Mouse (Mus musculus) R1 (cell line): ENCODE measurements around the gene Gm17428.
"Not testable (repeated sequence)": the region's sequence is repeated elsewhere in the genome, so short reads cannot be mapped to it uniquely, and the experiment has no call there.

Experiments used
- DNase-seq: peaks from one replicate; pipeline ENCODE4 v3.0.0-alpha.2; 2018; ENCODE audit warnings: low read depth, low spot score

Gene Gm17428

DNA sequence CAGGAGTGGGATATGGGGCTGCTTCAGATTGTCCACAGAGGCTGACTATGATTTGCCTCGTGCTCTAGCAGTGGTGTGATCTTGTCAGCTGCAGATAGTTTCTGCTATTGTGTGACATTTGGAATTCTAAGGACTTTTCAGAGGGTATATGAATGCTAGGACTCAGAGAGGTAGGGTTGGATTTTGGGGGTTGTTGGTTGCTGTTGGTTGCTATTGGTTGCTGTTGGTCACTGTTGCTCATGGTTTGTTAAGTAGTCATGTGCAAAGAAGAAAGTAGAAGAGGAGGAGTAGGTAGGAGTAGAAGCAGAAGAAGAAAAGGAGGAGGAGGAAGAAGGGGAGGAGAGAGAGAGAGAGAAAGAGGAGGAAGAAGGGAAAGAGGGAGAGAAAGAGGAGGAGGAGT lies at the start of gene Gm17428:
Gm17428 (plus strand) TSS at position 301 of the 400 bp plus-strand sequence.
- no peak for DNase-seq

DNA sequence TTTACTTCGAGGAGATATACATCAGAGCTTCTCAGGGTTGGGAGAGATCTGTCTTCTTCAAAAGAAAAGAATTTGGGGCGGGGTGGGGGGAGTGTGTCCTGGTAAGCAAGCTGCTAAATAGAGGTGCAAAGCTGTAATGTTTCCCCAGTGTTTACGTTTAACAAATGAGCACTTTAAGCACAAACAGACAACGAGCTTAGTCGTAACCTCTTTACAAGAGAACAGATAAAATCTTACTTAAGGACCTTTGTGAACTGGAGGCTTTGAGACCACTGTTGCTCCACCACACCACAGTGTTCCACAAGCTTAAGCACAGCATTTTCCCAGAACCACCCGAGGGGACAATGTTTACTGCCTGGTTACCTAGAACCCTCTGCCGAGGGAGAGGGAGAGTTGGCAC lies 49.4 kb upstream of the Gm17428 start:
- no peak for DNase-seq

DNA sequence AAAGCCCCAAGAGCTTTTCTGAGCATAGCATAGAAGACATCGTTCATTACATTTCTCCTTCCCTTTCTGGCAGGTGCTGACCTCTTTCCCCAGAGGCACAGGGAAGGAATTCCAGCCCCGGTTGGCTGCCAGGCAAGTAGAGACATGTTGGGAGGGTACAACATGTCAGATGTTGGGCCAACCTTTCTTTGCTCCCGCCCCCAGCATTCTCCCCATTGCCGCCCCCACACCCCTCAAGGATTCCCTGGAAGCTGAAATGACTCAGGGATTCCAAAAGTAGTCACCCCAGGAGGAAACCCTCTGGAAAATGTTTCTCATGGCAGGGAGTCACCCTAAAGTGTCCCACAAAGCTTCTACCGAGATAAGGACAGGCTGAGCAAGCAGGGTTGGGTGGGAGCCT lies 46.9 kb upstream of the Gm17428 start:
- peak; percentile 49 for DNase-seq

DNA sequence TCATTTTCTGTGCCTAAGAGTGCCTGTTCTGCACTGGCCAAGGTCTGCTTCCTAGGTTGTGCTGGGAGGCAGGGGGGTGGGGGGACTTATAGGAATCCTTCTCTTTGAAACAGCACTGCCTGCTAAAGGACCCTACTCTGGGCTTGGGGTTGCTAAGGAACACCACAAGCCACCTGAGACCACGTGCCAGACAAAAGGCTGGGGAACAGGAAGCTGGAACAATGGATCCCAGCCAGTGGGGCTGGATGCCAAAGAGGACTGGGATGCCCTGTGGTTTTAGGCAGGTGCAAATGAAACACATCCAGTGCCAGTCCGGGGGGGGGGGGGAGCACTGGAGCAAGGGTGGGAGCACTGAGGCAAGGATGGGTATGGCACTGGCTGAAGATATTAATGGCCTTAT lies 46.3 kb upstream of the Gm17428 start:
- peak; percentile 89 for DNase-seq

DNA sequence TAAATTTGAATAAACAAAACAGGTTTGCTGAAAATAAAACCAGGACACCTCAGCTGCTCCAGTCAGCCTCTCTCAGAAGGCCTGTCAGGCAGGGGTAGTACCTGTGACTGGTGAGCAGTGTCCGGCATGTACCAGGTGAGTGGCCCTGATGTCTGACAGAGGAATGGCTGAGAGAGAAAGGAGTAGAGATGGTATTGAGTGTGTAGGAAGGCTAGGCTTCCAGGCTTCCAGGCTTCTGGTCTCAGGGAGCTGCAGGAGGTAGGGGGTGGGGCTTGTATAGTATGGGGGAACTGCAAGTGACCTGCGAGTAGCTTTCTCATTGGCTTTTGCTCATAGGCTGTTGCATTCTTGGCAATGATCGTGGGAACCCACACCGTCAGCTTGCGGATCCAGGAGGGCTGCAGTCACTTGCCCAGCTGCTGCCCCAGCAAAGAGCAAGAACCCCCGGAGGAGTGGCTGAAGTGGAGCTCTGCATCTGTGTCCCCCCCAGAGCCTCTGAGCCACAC lies 44.0 kb upstream of the Gm17428 start, which contains the start of gene Il25:
Il25 (plus strand) TSS at position 51 of the 506 bp plus-strand sequence.
- DNase-seq: peak; percentile 49

DNA sequence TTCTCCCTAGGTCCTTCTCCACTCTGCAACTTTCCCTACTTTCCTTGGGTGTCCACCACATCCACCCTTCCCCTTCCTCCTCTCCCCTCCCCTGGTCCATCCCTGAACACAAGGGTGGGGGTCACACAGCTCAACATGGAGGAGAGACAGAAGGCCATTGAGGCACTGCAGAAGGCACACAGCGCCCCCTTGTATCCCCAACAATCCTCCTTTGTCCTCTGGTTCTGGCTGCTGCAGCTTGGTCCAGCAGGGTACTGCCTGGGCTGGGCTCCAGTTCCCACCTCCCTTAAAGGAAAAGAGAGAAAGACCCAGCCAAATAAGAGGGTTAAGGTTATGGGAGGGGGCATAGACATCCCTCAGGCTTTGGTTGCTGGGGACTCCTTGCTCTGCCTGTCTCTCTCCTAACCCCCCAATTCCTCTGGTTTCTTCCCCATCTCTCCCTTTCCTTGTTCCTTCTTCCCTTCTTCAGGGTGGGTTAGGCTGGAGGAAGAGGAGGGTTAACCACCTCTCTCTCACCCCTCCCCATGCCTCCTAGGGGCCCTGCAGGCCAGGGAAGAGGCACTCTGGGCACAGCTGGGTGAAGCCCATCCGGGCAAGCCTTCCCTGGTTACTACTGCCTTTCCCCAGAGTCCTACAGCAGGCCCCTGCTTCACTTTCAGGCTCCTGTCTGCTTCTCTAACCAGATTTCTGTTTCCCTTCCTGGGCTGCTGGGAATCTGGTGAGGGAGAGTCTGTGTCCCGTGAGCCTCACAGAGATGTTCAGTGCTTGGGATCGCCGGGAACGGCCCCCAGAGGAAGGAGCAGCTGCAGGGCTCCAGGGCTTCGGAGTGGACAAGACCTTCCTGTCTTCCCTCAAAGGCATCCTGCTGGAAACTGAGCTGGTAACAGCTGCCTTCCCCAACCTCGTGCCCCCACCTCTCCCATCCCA lies 40.6 kb upstream of the Gm17428 start, which contains the start of gene Cmtm5:
Cmtm5 (plus strand) TSS at position 358 of the 927 bp plus-strand sequence.
- DNase-seq: no peak

DNA sequence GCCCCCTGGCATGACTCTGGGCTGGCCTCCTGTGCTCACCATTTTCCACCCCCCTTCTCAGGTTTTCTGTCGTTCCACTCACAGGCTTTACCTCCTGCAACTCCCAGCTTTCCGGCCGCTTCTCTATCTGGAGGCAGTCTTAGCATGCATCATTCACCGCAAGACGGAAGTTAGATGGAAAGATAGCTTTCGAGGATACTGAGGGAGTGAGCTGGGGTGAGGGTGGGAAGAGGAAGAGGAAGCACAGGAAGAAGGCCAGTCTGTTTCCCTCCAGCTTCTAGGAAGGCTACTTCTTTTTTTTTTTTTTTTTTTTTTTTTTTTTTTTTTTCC lies 39.9 kb upstream of the Gm17428 start:
- DNase-seq: no peak

DNA sequence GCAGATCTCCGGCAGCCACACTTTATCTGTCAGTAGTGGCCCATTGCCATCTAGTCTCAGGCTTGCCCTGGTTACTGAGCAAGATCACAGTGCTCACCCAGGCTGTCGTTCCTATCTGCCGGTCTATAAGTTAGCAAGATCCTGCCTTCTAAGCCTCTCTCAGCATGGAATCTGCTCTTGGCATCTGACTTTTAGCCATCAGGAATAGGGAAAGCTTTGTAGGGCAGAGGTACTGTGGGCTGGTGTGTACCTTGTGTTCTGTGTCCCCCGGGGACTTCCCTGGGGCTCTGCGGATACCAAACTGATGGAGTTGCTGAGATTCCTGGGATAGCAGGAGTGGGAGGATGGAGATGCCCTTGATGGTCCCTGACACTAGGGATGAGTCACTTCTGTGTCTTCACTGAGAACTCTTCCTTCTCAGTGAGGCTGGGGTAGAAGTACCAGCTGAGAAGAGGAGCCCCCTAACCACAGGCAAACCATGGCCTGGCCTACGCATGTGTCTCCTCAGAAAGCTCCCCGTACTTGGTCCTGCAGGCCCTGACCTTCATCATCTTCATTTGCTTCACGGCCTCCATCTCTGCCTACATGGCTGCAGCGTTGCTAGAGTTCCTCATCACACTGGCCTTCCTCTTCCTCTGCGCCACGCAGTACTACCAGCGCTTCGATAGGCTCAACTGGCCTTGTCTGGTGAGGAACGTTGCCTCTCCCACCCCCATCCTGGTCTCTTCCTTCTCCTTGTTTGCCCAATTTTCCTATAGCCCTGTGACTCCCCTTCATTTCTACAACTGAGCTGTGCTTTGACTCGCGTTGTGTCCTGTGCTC lies 39.2 kb upstream of the Gm17428 start:
- DNase-seq: no peak

DNA sequence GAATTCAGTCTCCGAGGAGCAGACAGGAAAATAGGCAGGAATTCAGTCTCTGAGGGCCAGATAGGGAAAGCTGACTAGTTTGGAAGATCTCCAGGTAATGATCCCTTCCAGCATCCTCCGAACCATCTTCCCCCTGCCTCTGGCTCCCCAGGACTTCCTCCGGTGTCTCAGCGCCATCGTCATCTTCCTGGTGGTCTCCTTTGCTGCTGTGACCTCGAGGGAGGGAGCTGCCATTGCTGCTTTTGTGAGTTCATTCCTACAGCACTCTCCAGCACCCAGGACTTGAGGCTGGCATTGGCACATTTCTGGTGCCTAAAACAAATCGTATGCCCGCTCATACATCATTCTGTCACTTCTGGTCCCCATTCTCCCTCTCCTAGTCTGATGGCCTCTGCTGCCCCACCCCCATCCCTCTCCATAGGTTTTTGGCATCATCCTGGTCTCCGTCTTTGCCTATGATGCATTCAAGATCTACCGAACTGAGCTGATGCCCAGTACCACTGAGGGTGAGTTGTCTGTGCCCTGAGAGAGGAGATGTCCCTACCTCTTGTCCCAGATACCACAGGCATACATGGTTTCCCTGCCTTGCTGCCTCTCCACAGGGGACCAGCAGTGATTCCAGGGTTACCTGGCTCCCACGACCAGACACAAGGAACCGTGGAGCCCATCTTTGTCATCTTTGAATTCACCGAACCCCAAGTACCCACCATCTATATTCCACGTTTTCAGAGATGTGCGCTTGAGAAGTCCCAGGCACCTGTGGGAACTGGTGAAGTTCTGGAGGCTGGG lies 38.1 kb upstream of the Gm17428 start:
- no peak for DNase-seq

DNA sequence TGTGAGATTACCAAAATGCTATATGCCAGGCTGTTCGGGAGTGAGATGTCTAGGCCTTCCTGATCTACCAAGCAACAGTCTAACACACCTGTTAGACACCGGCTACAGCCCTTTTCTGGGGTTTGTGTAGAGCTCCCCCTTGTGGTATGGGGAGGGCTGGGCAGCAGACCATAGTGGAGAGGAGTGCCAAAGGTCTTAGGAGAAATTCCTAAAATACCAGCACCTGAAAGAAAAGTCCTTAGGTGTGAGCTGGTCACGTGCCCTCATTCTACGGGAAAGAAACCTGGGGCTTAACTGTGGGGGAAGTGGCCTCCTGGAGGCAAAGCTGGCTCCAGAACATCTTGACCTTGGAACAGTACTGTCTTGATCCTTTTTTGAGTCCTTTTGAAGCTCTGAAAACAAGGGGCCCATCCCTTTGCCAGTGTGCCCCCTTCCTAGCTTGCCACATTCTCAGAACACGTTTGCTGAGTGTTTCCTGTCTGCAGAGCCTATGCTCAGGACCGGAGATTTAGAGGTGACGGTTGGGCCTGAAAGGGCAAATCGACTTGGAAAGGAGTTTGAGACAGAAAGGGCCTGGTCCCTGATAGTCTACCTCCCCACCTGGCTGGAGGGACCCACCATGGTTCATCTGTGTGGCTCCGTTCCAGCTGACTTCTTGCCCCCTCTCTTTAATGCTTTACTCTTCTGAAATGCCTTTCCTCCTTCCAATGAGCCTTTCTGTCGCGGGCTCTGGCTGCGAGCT lies 37.1 kb upstream of the Gm17428 start:
- DNase-seq: peak; percentile 97

DNA sequence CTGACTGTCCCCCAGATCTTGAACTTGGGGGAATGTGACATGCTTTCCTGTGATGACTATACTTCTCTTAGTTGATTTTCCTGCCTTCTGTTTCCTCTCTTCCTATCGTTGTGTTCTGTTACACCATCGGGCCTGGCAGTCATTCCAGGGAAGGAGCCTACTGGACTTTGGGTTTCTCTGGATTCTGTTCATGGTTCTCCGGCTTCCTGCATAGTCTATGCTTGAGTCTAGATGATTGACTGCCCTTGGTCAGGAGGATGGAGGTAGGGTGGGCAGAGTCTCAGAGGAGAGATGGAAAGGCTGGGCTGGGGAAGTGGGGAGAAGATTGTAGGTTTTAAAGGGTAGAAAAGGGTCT lies 36.6 kb upstream of the Gm17428 start:
- DNase-seq: no peak

DNA sequence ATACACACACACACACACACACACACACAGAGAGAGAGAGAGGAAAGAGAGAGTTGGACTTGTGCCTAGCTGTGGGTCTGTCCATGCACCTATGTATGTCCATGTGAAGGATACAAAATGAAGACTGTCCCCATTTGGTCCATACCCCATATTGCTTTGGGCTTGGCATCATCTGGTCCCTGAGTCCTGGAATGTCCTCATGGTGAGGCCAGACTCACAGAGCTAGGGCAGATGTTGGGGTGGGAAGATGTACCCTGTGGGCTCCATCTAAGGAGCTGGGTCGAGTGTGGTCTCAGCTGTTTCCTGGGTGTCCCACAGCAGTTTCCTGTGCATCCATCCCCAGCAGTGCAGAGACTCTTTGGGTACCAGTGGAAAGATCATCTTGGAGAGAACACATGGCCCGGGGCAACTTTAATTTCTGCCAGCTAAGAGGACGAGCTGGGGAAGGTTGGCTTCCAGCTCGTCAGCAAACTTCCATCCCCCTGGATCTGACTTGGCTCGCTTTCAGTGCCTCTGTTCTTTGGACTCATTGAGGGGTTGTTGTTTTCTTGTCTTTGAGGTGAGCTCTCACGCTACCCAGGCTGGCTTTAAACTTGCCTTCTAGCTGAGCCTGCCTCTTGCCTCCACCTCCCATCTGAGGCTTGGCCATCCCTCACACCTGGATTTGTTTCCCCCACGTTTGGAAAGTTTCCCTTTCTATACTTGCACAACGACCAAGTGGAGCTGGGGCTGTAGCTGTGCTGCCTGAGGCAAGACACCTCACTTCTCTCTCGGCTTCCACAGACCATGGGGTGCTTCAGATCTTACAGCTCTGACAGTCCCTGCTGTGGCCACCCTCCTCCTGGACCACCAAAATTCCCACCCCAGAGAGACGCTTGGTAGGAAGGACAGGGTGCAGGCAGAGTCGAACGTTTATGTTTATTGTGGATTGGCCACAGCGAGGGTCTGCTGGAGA lies 35.4 kb upstream of the Gm17428 start:
- no peak for DNase-seq

DNA sequence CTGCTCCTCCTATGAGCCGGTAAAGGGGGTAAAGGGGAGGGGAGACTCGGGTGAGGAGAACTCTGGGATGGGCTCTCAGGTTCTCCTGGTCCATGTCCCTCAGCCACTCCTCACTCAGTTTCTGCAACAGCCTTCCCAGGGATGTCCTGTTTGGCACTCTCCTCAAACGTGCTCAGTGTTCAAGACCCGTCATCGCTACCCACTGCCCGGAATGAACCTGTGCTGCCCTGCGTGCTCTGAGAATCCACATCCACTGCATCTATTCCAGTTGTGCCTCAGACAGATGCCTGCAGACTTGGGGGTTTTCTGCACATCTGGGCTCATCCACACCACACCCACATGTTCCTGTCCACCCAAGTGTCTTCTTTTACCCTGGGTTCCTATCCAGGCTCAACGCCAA lies 34.3 kb upstream of the Gm17428 start:
- DNase-seq: no peak

DNA sequence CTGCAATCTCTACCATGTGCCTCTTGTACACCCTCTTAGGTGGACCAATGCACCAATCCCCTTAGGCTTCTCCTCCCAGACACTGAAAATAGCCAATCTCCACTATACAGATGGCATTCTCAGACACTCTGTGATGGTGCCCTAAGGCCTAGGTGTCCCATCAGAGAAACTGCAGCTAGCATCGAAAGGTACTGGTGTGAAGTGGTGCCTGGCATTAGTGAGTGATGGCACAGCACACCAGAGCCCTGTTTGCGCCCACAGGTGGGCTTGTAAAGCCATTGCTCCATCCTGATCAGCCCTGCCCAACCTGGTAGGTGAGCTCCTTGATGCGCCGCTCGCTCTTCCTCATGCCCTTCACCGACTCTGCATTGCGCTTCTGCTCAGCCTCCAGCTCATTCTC lies 32.8 kb upstream of the Gm17428 start:
- DNase-seq: no peak

DNA sequence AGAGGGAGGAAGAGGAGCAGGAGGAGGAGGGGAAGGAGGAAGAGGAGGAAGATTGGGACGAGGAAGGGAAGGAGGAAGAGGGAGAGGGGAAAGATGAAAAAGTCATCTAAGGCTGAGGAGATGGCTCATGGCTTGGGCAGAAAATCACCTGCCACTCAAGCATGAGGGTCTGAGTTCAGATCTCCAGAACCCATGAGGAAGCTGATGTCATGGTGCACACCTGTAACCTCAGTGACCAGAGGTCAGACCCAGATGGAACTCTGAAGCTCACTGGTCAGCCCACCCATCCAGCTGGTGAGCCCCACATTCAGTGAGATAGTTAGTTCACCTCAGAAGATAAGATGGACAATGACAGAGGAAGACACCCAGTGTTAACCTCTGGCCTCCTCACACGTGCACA lies 31.8 kb upstream of the Gm17428 start:
- DNase-seq: no peak

DNA sequence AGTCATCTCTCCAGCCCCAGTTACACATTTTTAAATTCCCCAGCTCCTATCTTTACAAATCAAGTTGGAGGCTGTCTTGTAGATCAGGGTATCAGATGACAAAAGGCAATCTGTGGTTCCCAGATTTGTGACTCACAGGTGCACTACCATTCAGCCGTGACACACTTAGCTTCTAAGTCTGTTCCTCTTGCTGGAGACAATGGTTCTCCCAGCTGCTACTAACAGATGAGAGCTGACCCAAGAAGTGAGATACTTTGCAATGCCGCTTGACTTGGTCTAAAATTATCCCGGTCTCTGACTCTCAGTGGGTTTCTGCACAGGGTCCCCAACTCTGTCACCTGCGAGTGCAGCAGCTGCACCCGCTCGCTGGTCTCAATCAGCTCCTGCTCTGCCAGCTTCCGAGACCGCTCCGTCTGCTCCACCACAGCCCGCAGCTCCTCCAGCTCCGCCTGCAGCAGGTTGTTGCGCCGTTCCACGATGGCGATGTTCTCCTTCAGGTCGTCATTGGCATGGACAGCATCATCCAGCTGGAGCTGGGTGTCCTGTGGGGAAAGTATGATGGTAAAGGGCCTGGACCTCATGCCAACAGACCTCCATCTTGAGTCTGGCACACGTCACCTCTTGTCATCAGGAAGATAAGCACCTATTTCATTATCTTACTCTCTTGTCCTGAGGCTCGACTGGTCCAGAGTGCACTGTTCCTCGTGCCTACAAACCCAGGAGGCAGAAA lies 30.6 kb upstream of the Gm17428 start:
- DNase-seq: no peak

DNA sequence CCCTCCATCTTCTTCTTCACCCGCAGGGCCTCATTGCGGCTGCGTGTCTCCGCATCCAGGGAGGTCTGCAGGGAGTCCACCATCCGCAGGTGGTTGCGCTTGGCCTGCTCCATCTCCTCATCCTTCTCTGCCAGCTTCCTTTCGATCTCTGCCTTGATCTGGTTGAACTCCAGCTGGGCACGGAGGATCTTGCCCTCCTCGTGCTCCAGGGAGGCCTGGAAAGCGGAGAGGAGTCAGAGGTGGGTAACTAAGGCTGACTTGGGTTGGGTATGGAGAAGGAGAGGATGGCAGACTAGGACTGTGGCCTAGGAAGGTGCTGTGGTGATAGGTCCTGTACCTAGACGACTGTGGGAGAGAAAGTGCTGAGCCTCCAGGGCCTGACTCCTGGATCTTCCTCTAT lies 29.7 kb upstream of the Gm17428 start:
- not testable (repeated sequence) for DNase-seq

DNA sequence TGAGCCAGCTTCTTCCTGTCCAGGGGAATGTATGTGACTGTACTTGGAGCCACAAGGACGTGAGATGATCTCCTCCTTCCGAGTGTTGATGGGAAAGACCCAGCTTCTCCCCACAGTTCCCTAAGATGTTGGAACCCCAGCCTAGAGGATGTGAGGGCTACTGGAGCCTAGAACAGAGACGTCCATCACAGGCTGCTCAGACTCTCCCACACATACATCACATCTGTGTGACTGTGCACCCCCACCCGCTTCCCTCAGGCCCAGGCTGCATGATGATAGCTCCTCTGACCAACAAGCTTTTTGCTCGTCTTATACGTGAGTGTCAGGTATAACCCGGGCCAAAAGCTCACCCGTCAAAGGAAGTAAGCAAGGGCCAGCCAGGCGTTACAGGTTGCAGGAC lies 28.0 kb upstream of the Gm17428 start:
- no peak for DNase-seq

DNA sequence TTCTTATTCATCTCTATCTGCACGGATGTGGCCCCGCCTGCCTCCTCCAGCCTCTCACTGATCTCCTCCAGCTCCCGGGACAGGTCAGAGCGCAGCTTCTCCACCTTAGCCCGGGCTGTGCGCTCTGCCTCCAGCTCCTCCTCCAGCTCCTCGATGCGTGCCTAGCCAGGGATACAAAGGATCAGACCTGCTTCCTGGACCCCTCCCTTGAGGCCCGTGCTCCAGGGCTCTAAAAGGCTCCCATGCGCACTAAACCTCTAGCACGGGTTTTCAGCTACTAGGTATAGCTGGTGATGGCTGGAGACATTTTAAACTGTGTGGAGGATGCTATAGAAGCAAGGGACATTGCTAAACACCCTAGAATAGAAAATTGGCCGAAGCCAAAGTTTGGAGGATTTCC lies 26.2 kb upstream of the Gm17428 start:
- no peak for DNase-seq
